Mouse (Mus musculus) embryo, embryonic 11 days (tissue): ENCODE measurements around the gene Scgb1b30.
"Not testable (repeated sequence)": the region's sequence is repeated elsewhere in the genome, so short reads cannot be mapped to it uniquely, and the experiment has no call there.

Experiments
- DNase-seq: peaks from one replicate; pipeline ENCODE4 v3.0.0-alpha.2; 2015

The Scgb1b30 gene

DNA sequence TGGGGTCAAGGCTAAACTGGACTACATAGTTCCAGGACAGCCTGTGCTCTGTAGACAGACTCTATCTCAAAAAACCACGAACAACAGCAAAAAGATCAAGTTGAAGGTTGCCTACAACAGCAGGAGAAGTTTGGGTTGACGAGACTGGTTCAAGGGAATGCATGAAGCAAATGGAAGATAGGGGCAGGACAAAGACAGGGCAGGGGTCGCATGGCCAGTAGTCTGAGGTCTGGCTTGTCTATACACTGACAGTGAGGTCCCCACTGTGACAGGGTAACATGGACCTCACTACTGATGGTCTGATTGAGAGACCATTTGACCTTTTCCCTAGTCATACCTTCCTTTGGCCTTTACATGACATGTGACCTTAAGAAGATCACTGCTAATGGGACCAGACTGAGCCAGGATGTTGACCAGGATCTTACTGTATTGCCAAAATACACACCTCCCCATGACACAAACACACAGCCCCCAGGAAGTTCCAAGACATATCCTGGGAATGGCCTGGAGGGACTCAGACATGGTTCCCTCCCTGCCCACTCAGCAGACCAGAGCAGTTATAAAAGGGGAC is at the start of gene Scgb1b30:
TSS of gene Scgb1b30 (plus strand) at position 521 of the 571 bp plus-strand sequence.
- no peak for DNase-seq

DNA sequence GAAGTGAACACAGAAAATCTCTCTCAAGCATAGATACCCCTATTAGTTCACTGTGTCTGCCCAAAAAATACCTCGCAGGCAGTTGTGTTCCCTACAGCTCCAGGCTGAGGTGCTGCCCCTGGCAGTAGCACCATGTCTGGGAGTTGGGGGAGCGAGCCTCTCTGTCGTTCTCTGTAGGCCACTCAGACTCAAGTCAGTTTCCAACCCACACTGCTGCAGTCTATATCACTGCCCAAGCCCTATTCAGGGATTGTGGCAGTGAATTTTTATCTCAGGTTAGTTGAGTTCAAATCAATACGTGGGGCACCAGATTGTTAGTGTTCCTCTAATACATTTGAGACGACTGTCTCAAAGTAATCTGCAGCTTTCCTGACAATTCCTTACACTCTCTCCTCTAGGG is 27.1 kb upstream of the Scgb1b30 start:
- DNase-seq: not testable (repeated sequence)

DNA sequence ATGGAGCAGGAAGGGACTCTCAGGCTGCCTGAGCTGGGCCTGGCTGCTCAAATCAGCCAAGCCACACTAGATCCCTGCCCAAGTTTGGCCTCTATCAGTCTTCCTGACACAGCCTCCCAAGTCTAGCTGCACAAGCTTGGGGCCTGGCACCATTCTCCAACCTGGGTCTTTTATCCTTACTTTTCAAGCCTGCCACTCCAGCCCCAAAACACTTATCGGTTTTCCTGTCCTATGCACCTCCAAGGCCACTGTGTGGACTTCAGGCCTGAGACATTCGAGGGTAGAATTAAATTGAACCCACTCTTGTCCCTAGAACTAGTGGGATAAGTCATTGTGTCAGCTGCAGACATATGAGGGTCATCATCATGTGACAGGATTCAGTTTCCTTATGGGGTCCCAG is 4.8 kb downstream of the Scgb1b30 start:
- no peak for DNase-seq

DNA sequence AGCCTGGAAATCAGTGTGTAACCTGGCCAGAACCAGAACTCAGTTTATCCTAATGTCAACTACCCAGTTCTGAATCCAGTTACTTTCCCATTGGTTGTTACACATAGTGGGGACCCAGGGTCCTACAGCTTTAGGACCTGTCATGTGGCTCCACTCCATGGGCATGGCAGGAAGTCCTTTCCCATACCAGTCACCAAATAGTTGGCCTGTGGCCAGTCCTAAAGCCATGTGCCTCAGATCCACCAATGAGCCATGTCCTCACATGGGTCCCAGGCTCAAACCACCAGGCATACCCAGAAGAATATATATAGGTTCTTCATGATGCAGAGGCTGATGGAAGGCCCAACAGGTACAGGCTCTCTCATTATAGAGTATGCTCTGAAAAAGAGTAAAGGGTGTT is 6.0 kb downstream of the Scgb1b30 start:
- no peak for DNase-seq

DNA sequence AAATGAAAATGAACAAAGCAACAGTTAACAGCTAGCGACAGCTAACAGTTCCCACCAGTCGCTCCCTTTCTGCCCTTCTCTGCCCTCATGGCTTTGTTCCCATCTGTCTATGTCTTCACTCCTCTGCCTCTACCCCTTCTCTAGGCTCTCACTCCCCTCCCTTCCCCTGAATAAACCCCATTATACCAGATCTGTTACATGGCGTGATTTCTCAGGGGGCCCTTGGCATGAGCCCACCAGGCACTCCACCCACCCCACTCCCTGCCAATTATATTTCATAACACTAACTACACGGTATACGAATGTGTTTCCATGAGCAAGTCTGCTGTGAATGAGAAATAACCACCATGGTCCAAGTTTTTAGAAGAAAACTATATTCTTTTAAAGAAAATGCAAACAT is 14.0 kb downstream of the Scgb1b30 start:
- no peak for DNase-seq

DNA sequence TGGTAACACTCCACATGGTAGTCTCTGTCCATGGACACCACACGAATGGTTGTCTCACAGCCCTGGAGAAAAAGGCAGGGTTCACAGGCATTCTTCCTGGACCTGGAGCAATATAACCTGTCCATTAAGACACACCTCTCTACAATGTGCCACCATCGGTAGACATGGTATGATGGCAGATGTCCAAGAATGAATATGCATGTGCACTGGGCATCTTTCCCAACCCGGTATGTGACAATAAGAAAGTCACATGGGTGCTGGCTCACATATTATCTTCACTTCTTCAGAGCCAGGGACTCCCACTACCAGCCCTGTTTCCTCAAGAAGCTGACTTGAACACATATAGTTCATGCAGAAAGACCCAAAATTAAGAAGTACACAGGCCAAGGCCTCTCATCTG is 21.4 kb downstream of the Scgb1b30 start:
- no peak for DNase-seq

DNA sequence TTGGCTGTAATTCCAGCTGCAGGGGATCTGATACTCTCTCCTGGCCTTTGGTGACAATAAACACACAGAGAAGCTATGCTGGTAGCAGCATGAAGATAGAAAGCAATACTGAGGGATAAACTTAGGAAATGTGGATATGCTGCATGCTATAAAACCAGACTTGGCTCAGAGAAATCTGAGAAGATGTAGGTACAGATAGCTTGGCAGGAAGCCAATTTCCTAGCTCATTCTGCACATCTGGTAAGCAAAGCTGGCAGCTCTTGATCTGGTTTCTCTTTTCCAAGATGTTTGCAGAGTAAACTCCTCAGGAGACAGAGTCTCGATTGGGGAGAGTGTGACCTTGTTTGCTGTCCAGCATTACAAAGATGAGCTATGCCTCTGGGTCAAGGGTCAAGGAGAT is 25.4 kb downstream of the Scgb1b30 start:
- not testable (repeated sequence) for DNase-seq

DNA sequence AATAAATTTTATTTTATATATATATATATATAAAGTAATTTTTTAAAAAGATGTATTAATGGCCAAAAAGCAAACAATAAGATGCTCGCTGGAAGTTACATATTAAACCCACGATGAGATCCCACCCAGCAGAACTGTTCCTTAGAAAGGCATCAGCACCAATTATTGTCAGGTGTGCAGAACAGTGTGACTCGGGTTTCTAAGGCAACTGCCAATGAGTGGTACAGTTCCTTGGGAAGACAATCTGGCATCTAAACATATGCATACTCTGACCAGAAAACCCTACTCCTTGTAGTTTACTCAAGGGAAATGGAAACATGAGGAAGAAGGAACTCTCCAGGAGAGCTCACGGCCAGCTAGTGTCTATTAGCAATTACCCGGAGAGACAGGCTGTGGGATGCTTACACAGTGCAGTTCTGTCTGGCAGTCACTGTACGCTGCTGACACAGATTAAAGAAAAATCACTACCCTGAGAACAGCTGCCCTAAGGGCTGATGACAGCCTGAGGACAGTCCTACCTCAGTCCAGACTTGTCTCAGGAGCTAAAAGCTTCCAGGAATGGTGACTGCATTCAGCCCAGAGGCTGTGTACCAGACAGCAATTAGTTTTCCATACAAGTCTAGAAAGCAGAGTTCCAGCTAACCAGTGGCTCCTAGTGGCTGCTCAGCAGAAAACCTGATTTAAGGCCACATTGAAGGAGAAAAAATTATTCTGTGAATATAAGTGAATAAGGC is 27.9 kb downstream of the Scgb1b30 start:
- peak; percentile 22 for DNase-seq

DNA sequence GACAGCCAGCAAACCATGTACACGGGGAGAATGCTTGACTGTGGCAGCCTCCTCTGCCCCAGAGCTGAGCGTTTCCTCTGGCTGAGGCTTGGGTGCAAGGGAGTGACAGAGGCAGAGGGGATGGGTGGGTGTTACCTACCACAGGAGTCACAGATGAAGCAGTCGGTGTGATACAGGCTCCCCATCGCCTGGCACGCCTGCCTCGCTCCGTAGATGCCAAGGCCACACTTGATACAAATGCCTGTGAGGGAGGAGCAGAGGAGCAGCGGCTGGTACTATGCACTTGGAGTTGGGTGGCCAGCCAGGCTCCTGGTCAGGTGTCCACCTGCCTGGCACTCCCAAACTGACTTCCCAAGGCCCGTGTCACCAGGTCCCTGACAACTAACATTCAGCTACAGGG is 30.1 kb downstream of the Scgb1b30 start:
- DNase-seq: no peak

DNA sequence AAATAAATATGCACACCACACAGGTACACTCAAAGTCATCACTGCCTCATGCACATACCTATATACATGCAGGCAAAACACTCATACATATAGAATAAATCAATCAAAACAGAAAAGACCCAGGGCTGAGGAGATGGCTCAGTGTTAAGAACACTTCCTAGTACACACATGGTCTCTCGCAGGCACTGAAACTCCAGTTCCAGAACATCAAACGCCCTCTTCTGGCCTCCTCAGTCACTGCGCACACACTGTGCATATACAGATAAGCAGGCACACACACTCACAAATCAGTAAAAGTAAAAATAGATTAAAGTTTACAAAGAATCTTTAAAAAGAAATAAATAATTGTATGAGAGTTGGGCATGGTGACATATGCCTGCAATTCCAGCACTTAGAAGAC is 31.1 kb downstream of the Scgb1b30 start:
- DNase-seq: no peak

DNA sequence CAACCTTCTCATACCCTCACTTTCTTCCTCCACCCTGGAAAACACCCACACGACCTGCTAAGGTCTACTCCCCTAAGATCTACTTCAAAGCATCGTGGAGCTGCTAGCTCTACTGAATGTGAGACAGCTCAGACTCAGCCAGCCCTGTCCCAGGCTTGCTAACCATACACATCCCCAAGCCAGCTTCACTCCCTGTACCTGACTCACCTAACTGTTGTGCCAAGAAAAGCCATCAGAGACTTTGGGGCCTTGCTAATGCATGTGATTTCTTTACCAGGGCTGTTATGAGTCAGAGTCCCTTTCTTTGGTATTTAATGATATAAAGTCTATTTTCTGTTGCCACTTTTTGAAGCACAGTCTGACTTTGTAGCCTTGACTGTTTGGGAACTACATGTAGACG is 35.9 kb downstream of the Scgb1b30 start:
- no peak for DNase-seq

DNA sequence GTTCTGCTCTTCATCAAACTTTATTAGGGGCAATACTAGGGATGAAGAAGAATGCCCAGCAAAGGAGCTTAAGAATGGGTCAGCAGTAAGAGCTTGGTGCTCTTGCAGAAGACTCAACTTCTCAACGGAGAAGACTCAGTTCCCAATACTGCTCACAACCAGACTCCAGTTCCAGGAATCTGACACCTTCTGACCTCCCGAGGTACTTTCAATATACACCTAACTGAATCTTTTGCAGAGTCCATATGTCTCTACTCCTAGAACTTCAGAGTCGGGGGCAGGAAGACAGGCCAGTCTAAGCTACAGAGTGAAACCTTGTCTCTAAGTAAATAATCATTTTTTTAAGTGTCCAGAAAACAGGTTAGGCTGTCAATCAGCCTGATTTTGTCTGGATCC is 36.7 kb downstream of the Scgb1b30 start:
- no peak for DNase-seq

DNA sequence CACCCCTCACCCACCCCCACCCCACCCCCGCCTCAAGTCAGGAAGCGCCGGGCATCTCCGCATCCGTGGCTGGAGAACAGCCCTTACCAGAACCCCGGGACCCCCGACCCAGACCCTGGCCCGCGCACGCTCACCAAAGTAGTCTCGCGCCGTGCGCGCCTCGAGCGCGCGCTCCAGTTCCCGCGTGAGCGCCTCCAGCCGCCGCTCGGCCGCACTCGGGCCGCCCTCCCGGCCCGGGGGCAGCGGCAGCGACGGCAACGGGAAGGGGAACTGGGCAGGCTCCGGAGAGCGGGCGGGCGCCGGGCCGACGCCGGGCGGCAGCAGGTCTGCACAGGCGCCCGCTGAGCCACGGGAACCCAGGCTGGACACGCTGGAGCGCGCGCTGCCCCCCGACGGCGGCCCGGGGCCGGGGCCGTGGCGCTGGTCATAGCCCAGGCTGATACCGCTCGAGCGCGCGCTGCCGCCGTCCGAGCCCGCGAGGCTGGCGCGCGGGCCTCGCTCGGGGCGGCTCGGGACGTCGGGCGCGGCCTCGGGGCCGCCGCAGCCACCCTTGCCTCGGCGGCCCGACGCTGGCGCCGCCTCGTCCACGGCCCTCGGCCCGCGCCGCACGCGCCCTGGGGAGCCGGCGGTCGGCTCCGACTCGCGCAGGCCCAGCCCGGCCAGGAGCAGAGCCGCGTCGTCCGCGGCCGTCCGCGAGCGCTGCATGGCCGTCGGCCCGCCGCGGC is 37.3 kb downstream of the Scgb1b30 start:
- DNase-seq: peak; percentile 84

DNA sequence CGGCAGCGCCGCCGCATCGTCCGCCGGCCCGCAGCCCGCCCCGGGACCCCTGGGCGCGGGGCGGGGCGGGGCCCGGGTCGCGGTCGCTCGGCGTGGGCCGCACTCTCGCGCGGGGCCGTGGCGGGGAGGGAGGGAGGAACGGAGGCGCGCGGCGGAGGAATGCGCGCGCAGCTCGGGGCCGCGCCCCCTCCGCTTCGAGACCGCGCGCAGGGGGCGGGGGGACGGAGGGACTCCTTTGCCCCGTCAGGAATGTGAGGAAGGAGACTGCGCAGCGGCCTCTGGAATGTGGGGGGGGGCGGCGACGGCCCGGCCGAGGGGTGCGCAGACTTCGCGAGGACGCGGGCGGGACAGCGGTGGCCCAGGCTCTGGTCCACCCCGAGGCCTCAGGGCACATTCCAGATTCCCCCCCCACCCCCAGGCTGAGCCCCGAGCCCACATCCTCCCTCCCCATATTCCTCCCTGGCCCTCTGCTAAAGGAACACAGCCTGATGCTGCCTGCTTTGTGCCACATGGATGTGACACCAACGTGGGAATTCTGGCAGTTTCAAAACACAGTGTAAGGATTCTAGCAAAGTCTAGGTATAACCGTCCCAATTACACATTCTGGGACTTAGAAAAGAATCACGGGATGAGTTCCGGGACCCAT is 38.0 kb downstream of the Scgb1b30 start, which contains the start of gene Wtip:
TSS of gene Wtip (minus strand) at position 152 of the 646 bp plus-strand sequence.
- DNase-seq: peak; percentile 95

DNA sequence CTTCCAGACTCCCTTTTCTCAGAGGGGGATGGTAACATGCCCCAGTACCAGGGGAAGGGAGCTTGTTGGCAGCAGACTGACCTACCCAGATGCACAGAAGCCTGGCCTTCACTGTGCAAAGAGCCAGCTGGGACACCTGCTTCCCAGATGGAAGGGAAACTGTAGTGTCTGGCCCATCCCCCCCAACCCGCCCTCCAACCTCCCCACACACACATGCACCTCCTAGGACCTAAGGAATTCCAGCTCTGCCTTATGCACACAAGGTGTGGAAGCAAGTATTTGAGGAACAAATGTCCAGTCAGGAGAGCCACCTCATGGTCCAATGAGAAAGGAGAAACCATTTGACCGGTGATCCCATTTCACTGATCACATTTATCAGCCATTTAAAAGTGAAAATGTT is 39.1 kb downstream of the Scgb1b30 start:
- DNase-seq: peak; percentile 53

DNA sequence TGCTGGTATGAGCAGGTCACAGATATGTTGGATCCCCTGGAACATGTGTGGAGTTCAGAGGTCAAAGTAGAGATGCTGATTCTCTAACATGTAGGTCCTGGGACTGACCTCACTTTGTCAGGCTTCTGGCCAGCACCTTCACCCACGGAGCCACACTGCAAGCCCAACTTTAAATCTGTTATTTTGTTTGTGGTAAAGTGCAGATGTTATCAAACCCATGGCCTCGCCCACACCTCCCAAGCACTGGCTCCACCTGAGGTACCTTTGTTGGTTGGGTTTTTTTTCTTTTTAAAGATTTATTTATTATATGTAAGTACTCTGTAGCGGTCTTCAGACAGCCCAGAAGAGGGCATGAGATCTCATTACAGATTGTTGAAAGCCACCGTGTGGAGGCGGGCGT is 44.3 kb downstream of the Scgb1b30 start:
- DNase-seq: no peak

DNA sequence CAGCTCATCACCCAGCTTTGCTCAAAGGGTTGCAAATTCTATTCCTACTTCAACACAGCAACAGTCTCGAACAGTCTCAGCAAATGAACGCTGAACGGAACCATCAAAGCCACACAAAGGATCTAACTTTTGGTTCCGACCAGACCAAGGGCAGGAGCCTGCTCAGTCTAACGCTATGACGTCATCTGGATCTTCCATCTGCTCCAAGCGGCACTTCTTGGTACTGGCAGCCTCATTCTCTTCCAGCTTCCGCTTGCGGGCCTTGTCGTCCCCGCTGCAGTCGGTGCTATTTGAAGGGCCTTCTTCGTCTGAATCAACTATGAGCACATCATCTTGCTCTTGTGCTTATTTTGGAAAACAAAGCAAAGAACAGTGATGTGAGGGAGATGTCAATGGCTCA is 45.9 kb downstream of the Scgb1b30 start:
- no peak for DNase-seq

DNA sequence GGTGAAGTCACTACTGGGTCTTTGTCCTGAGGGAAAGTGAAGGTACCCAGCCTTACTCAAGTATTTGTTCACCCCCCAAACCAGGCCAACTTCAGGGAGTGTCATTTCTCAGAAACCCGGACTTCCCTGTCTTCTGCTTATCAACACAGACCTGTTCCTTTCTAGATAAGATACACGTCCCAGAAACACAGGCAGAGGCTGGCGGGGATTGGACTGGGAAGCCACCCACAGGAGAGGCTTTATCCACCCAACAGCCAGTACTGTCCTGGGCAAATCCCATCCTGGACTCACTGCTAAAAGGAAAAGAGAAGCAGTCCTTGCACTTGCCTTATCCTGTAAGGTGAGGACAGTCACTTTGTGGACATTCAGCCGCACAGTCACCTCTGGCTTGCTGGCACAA is 52.0 kb downstream of the Scgb1b30 start:
- no peak for DNase-seq
